Mouse (Mus musculus) activated CD4-positive, CD25-positive, alpha-beta regulatory T cell, adult 4 months (primary cell): ENCODE results near the gene Hapln1. TPM values are rescaled to one million over a fixed set of nuclear protein-coding genes. Genes with fewer than 3 reads are reported as not detected.

Experiments
- ATAC-seq: one replicate; pipeline ENCODE4 v1.8.0; 2017
- polyA plus RNA-seq, 2 experiments: library from polyadenylated mRNA; unstranded; fragments of 100-300 nt; shearing (Covaris generic); gene quantifications; one replicate each; pipeline ENCODE4 v1.2.1; 2017

Gene Hapln1
- not detected for polyA plus RNA-seq

GRCm38 (mm10) chr13:89539205-89539886 is at the start of gene Hapln1:
Gene Hapln1 (plus strand): TSS chr13:89539796.
- peak; percentile 40 for ATAC-seq

GRCm38 (mm10) chr13:89493169-89493568 is 46.4 kb upstream of the Hapln1 start:
- no peak for ATAC-seq

- ATAC-seq: peak; percentile 41
These were observed 45.9 kb upstream of the Hapln1 start for GRCm38 (mm10) chr13:89493678-89494077.

GRCm38 (mm10) chr13:89496569-89496968 is 43.0 kb upstream of the Hapln1 start:
- ATAC-seq: no peak

- peak; percentile 14 for ATAC-seq
These were observed 40.2 kb upstream of the Hapln1 start for GRCm38 (mm10) chr13:89499419-89499818.

DNA sequence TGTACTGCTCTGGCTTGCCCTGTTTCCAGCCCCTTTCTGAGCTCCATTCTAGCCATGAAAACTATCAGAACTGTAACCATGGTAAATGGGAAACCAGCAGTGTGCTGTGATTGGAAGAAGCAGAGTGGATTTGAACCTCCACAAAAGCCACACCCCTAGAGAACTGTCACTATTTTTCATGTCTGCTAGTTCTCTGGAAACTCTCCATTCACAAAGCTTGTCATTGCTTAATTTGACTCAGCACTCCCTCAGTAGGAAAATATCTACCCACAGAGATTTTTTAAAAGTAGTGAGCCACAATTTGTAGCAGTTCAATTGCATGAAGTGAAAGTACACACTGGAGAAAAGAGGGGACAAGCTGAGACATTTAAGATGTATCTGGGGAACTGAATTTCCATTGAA is 18.1 kb upstream of the Hapln1 start:
- ATAC-seq: peak; percentile 80

DNA sequence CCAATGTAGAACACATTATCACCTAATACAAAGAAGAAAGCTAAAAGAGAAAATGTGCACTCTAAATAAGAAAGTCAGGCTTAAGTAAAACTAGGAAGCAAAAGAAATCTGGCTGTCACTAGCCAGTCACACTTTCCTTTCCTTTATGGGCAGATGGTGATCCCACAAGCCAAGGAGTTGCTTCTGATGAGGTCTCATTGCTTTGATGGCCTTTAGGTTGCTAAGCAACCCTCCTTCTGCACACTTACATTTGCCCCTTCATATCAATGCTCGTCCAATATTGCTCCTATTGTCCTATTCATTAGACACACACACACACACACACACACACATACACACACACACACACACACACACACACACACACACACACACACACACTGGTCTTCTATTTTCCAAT is 10.9 kb upstream of the Hapln1 start:
- no peak for ATAC-seq

- ATAC-seq: peak; percentile 57
These were observed 9.2 kb upstream of the Hapln1 start for GRCm38 (mm10) chr13:89530386-89530785.

GRCm38 (mm10) chr13:89539887-89540264 is 280 bp downstream of the Hapln1 start:
- no peak for ATAC-seq

DNA sequence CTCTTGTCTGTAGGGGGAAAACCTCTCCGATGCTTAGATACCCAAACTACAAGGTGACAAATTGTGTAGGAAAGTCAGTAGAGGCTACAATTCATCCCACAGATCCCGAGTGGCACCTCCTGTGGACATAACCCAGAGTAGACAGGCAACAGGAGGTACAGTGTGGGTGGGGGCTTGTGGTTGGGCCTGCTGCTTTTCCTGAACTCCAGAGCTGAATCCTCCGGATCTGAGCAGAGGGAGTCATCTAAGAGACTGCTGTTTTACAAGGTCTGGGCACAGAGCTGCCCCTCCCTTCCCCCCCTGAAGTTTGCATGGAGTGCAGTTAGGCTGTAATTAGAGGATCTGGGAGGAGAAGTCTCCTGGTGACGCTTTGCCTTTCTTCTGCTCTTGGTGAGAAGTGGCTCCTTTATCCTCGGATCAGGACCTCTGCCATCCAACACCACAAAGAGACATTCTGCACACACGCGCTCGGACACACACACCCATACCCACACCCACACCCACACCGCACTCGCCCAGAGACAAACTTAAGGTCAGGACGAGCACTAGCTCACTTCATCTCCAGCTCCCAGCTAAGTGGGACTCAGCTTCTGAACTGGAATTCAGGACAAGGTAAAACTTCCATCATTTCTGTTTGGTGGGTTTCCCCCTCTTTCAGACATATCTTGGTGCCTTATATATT is 846 bp downstream of the Hapln1 start:
- no peak for ATAC-seq

DNA sequence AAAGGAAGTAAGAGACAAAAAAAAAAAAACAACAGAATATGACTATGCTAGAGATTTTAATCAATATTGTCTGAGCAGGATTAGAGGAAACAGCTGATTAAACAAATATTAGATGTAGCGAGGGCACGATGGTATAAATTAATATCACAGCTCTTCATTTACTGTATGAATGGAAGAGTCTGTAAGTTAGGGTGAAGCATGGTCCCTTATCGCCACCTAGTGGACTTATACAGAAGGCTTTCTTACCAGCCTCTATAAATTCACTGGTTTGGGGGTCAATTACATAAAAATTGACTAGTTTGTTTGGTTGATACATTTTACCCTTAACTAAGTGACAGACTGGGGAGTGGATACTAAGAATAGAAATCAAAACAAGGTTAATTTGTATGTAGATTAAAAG is 3.4 kb downstream of the Hapln1 start:
- ATAC-seq: peak; percentile 81

- peak; percentile 44 for ATAC-seq
These were observed 8.7 kb downstream of the Hapln1 start for GRCm38 (mm10) chr13:89548203-89548740.

DNA sequence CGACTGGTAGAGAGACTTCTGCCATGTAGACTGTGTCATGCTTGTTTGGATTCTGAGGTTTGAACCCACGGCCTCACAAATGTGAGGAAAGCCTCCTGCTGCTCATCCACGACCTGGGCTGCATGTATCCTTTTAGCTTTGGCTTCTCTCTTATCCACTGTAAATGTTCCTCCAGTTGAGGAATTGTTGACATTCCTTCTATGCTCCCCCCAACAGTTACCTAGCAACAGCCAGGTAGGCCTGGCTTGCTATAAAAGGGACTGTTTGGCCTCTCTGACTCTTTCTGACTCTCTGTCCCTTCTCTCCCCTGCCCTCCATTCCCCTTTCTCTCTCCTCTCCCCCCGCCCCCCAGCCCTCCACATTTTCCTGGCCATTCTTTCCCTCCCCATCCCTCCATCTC is 9.9 kb downstream of the Hapln1 start:
- no peak for ATAC-seq

GRCm38 (mm10) chr13:89551502-89551901 is 11.9 kb downstream of the Hapln1 start:
- ATAC-seq: peak; percentile 47

GRCm38 (mm10) chr13:89564518-89564917 is 24.9 kb downstream of the Hapln1 start:
- ATAC-seq: no peak

DNA sequence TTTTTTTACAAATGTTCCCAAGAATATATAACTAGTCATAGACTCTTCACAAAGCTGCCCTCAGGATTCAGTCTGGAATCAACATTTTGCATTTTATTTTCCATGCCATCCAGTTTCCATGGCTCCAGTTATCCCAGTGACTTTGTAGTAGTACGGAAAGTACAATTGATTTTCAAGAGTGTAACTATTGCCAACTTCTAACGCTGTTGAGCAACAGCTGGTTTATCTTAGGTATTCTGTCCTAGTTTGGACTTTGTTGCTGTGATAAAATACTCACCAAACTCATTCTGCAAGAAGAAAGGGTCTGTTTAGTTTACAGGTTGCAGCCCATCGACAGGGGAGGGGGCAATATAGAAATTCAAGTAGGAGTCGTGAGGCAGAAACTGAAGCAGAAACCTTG is 26.7 kb downstream of the Hapln1 start:
- no peak for ATAC-seq

GRCm38 (mm10) chr13:89579115-89579514 is 39.5 kb downstream of the Hapln1 start:
- no peak for ATAC-seq

DNA sequence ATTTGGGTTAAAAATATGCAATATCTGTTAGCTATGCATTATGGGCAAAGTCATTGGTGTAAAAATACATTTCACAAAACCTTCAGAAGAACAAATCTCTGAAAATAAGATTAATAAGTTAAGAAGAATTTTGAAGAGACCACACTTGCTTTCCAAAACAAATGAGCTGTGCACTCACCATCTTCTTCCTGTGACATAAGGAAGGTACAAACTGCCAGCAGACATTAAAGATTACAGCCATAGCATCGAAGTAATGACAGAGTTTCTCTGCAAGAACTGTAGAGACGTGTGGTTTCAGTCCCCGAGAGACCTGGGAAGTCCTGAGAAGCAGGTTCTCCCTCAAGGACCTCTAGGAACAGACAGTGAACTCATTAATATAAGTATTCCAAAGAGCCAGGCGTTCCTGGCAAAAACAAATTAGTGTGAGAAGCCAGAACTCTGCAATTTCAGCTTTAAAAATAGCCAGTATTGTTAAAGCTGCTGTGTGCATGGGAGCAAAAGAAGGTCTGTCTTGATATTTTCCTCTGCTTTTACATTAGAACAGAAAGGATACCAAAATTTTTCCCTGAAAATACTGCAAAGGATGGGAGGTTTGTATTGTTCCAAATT is 43.6 kb downstream of the Hapln1 start:
- no peak for ATAC-seq

DNA sequence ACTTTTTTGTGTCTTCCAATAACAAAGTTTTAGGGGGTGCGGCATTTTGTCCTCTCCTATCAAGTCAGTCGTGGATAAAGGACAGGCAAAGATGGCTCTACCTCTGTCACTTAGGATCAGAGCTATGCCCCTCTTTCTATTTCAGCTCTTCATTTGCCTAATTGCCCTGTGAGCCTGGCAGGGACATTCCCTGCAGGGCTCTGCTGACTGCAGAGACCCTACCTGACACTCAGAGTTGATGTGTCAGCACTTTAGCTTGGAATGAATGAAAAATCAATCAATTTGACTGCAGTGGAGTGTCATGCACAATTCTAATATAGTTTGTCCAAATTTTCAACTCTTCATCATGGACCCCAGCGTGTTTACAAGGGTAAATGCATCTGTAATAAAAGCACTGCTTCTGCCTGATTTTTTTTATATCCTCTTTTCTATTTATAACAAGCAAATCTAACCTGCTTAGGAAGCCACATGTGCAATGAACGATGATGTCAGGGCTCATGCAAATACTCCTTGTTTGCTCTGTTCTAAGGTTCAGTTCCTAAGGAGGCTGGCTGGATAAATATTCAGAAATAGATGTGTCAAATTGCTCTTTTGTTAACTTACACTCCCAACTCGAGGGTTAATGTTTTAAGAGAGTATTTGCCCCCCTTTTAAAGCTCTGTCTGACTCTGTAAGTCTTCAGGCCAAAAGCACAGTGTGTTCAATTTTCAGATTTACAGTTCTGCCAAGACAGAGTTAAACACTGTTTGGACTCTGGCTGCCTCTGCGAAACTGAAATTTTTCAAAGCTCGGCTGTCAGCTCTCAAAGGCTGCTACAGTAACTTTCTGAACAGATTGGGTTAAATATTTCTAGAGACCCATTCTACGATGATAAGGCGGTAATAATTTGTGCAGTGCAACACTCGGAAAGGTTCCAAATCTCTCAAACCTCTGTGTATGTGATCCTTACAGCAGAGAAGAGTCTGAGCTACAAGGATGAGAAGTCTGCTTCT is 44.4 kb downstream of the Hapln1 start:
- no peak for ATAC-seq

- no peak for ATAC-seq
These were observed 45.5 kb downstream of the Hapln1 start for GRCm38 (mm10) chr13:89585144-89585543.

DNA sequence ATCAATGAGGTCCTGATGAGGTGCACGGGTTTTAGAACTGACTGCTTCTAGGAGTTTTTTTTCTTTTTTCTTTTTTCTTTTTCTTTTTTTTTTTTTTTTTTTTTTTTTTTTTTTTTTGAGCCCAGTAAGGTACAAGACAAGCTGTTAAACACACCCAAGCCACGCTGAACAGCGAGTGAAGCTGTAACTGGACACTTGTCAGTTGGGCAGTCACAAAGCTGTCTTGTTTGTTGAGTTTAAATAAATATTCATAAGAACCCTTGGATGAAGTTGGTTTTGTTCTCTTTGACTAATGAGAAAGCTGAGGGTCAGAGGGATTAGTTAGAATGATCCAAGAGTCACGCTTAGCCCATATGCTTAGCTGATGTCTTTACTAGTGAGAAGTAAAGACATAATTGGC is 55.5 kb downstream of the Hapln1 start:
- no peak for ATAC-seq

GRCm38 (mm10) chr13:89597354-89597753 is 57.8 kb downstream of the Hapln1 start:
- ATAC-seq: no peak
